Mouse (Mus musculus): ENCODE data around the gene Adssl1.

- TF ChIP-seq CTCF (IDR thresholded peaks at IDR 0.05; ENCODE audit: low read depth, low read length) = no peak
- TF ChIP-seq POLR2A (IDR thresholded peaks at IDR 0.05; ENCODE audit: extremely low read depth, insufficient read depth, low read length) = no peak
Observed at GRCm38 (mm10) chr12:112591730-112592129, 28.1 kb upstream of the Adssl1 start.
